Mouse (Mus musculus) inflammation-experienced regulatory T-cells, adult 16 weeks (primary cell): ENCODE data around the gene Amigo3. TPM values are rescaled to one million over a fixed set of nuclear protein-coding genes. Genes with fewer than 3 reads are reported as not detected.

Source experiments
- polyA plus RNA-seq: library from polyadenylated mRNA; unstranded; fragments of 100-300 nt; shearing (Covaris generic); gene quantifications from one replicate; pipeline ENCODE4 v1.2.1, GENCODE M21; 2017

Amigo3 gene
- 4.7 TPM for polyA plus RNA-seq

GRCm38 (mm10) chr9:108052885-108053664 lies at the start of gene Amigo3:
TSS of gene Amigo3 (plus strand) at chr9:108053159.

GRCm38 (mm10) chr9:108049016-108049455 lies 3.9 kb upstream of the Amigo3 start, which contains the start of gene Gmppb:
TSS of gene Gmppb (plus strand) at chr9:108049242.

GRCm38 (mm10) chr9:108080168-108080567 lies 27.2 kb downstream of the Amigo3 start, which contains the start of gene Mst1:
TSS of gene Mst1 (plus strand) at chr9:108080436.

DNA sequence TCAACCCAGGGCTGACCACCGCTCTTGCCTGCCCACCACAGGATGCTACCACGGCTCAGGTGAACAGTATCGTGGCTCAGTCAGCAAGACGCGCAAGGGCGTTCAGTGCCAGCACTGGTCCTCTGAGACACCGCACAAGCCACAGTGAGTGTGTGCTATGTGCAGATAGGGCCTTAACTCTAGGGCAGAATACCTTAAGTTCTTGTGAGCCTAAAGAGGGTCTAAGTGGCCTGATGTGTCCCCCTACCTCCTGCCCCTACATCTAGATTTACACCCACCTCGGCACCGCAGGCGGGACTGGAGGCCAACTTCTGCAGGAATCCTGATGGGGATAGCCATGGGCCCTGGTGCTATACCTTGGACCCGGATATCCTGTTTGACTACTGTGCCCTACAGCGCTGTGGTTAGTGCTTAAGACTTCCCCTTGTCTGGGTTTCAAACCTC lies 30.1 kb downstream of the Amigo3 start, which contains the start of gene Rnf123:
TSS of gene Rnf123 (minus strand) at position 359 of the 444 bp plus-strand sequence.

DNA sequence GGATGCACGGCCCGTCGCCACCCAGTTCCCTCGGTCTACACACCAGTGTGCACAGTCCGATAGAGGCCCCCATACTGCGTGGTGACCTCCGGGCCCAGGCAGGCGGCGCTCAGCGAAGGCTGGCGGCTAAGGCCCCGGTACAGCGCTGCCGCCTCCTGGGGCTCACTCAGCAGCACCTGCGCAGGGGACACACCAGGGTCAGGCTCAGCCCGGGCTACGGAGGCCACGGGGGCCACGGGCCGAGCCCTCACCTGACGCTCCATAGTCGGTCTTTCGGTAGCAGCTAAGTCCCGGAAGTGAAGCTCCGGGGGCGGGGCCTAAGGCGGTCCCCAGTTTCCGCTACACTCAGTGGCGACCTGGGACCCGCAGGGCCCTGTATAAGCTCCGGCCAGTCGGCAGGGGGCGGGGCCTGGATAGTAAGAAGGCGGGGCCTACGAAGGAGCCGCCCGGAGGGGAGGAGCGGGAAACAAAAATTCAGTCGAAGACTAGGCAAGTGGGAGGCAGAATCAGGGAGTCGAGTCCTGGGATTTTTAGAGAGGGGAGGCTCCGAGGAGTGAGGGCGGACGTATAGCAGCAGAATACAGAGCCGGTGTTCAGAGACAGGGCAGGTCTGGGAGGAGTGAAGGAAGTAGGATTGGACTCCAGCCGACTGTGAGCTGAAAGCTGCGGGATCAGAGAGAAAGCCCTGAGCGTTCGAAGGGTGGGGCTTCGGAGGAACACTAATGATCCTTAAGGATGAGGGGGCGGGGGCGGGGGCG lies 41.4 kb downstream of the Amigo3 start, which contains the start of gene Apeh:
TSS of gene Apeh (minus strand) at position 423 of the 758 bp plus-strand sequence.

Other genes starting within 250 kb of the Amigo3 start
- gene Rbm6, start 179.9 kb upstream of the Amigo3 start, polyA plus RNA-seq: 137 TPM
- 28.1 TPM for gene Mon1a, start 165.0 kb upstream of the Amigo3 start, polyA plus RNA-seq
- gene Mst1r, start 146.3 kb upstream of the Amigo3 start, polyA plus RNA-seq: not detected
- not detected for gene Actl11, start 124.7 kb upstream of the Amigo3 start, polyA plus RNA-seq
- gene Camkv, start 117.5 kb upstream of the Amigo3 start, polyA plus RNA-seq: not detected
- gene Traip, start 103.0 kb upstream of the Amigo3 start, polyA plus RNA-seq: 8.0 TPM
- gene Uba7, start 77.7 kb upstream of the Amigo3 start, polyA plus RNA-seq: 356 TPM
- not detected for gene Gm20661, start 70.1 kb upstream of the Amigo3 start, polyA plus RNA-seq
- gene Inka1, start 67.3 kb upstream of the Amigo3 start, polyA plus RNA-seq: 2.0 TPM
- not detected for gene Cdhr4, start 60.7 kb upstream of the Amigo3 start, polyA plus RNA-seq
- 0.93 TPM for gene Gm20662, start 56.8 kb upstream of the Amigo3 start, polyA plus RNA-seq
- 91.0 TPM for gene Ip6k1, start 50.7 kb upstream of the Amigo3 start, polyA plus RNA-seq
- gene Gmppb, start 3.9 kb upstream of the Amigo3 start, polyA plus RNA-seq: 37.8 TPM
- gene Mst1, start 27.3 kb downstream of the Amigo3 start, polyA plus RNA-seq: 3.8 TPM
- gene Rnf123, start 30.2 kb downstream of the Amigo3 start, polyA plus RNA-seq: 207 TPM
- gene Apeh, start 41.4 kb downstream of the Amigo3 start, polyA plus RNA-seq: 139 TPM
- 0.63 TPM for gene Bsn, start 137.2 kb downstream of the Amigo3 start, polyA plus RNA-seq
- gene Dag1, start 210.8 kb downstream of the Amigo3 start, polyA plus RNA-seq: 9.2 TPM
- gene Nicn1, start 237.3 kb downstream of the Amigo3 start, polyA plus RNA-seq: 3.9 TPM
- gene Amt, start 243.7 kb downstream of the Amigo3 start, polyA plus RNA-seq: 0.63 TPM